Mouse (Mus musculus): ENCODE data around the gene Cyld. TPM values are rescaled to one million over a fixed set of nuclear protein-coding genes. Genes with fewer than 3 reads are reported as not detected.

Cyld gene
- polyA plus RNA-seq, 1 experiment from 2014 or later: 5.8 TPM

DNA sequence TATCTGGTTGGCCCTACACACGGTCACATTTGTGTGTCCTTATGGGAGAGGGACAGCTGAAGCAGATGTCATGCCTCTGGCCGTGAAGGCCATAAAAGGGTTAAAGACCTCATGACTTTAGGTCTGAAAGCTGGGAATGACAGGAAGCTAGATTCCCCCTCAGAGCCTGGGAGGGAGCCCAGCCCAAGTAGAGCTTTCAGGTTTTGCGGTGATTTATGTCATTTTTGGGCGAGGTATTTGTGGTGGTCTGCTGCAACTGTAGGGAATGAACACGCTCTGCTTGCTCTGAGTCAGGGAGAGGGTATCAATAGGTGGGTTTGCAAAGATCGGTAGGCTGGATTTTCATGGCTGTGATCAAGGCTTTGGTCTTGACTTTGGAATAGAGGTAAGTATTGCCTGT lies 6.9 kb upstream of the Cyld start:
- 64% methylated on average over 6 of the region's 6 CpGs for WGBS (ENCODE audit: insufficient replicate concordance)
- Histone ChIP-seq H3K27ac (no peak overlapping the region), H3K4me1 (replicated peaks) (peaks cover 5% of the 10 kb centered on the region; the same call in 1 of the 2 replicates), H3K36me3 (no peaks in the 10 kb centered on the region), H3K27me3 (no peaks in the 10 kb centered on the region), H3K4me3 (replicated peaks) (no peak overlapping the region), H3K9me3 (replicated peaks) (no peaks in the 10 kb centered on the region), H3K4me2 (no peak overlapping the region), H3K9ac (no peak overlapping the region)
- ATAC-seq (ENCODE audit: low read depth) (no peak), DNase-seq (no peak)

DNA sequence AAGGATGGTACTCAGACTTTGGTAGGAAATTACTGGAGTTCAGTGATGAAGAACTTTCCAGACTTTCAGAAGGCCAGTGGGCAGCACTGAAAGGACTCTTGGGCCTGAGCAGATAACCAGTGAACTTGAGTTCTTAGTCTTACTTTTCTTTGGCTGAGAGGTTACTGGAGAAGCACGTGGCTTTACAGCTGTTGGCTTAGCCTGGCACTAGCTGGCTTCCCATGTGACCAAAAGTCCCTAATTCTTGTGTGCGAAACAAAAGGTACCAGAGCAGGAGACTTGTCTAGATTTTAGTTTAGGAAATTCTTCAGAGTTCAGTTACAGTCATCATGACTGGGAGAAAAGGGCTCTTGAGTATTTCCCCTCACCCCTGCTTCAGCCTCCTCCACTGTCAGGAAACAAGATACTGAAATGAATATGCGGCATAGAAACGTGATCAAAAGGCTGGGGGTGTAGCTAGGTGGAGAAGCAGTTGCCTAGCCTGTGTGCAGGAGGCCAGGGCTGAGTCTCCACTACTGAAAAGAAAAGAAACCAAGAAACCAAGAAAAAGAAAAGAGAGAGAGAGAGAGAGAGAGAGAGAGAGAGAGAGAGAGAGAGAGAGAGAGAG lies 5.4 kb upstream of the Cyld start:
- H3K4me1 ChIP-seq (replicated peaks): peaks cover 19% of the 10 kb centered on the region
- no peak for ATAC-seq (ENCODE audit: low read depth)
- no peak for DNase-seq
- no peaks in the 10 kb centered on the region for H3K36me3 ChIP-seq
- no peaks in the 10 kb centered on the region for H3K9me3 ChIP-seq (replicated peaks)
- H3K4me3 ChIP-seq (replicated peaks): no peak overlapping the region
- H3K27ac ChIP-seq: no peak overlapping the region
- H3K4me2 ChIP-seq: no peak overlapping the region
- WGBS (ENCODE audit: insufficient replicate concordance): 33% methylated on average over 4 of the region's 4 CpGs
- no peaks in the 10 kb centered on the region for H3K27me3 ChIP-seq
- no peak overlapping the region for H3K9ac ChIP-seq

DNA sequence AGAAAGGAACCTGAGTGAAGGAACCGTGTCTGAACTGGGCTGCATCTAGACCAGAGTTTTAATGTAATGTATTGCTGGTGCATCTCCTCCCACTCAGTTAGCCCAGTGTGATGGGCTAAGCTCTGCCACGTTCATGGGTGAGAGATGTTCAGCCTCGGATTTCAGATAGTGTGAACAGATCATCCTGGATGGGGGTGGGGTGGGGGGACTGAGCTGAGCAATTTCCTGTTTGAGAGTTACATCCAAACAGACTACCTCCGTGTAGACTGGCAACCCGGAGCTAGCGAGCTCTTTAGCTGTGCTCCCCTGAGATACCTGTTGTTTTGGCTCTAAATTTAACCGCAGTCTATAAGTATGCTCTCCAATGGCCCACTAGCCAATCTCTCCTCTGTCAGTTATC lies 4.9 kb upstream of the Cyld start:
- Histone ChIP-seq H3K4me1 (replicated peaks) (peaks cover 19% of the 10 kb centered on the region), H3K4me2 (no peak overlapping the region), H3K9ac (no peak overlapping the region), H3K27me3 (no peaks in the 10 kb centered on the region), H3K9me3 (replicated peaks) (no peaks in the 10 kb centered on the region), H3K27ac (no peak overlapping the region), H3K4me3 (replicated peaks) (no peak overlapping the region), H3K36me3 (no peaks in the 10 kb centered on the region)
- DNase-seq: no peak
- WGBS (ENCODE audit: insufficient replicate concordance): 25% methylated on average over 7 of the region's 7 CpGs
- no peak for ATAC-seq (ENCODE audit: low read depth)

DNA sequence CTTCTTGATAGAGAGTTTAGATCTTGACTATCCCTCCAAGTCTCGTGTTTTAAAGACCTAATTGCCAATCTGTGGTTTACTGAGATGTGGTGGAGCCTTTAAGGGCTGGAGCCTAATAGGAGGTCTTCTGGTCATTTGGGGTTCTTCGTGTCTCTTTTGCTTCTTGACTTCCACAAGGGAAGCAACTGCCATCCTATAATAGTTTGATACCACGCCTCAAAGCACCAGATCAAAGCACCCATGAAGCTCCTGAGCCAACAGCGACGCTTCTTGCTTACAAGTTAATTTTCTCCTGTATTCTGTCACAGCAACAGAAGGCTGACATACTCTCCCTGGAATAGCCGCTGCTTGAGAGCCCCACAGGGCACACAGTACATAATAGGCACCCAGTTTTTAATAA lies 4.0 kb upstream of the Cyld start:
- Histone ChIP-seq H3K9ac (no peak overlapping the region), H3K4me2 (no peak overlapping the region), H3K36me3 (no peaks in the 10 kb centered on the region), H3K27ac (no peak overlapping the region), H3K27me3 (no peaks in the 10 kb centered on the region), H3K4me3 (replicated peaks) (no peak overlapping the region), H3K4me1 (replicated peaks) (peaks cover 22% of the 10 kb centered on the region), H3K9me3 (replicated peaks) (no peaks in the 10 kb centered on the region)
- 58% methylated on average over 6 of the region's 6 CpGs for WGBS (ENCODE audit: insufficient replicate concordance)
- ATAC-seq (ENCODE audit: low read depth) (no peak), DNase-seq (no peak)

DNA sequence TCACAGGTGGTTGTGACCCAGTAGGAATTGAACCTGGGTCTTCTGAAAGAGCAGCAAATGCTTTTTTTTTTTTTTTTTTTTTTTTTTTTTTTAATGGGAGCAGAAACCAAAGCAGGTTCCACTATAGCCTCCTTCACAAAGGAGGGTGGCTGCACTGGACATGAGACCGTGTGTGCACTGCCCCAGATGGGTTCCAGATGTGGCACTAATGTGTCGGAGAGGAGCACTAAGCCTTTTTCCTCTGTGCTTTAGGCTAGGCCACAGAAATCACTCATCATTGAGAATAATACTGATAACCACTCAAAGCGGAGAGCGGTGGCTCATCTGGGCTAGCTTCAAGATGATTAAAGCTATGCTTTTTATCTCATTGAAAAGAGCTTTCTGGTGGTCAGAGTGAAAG lies 3.5 kb upstream of the Cyld start:
- no peak overlapping the region for H3K4me3 ChIP-seq (replicated peaks)
- WGBS (ENCODE audit: insufficient replicate concordance): 64% methylated on average over 4 of the region's 4 CpGs
- no peak overlapping the region for H3K9ac ChIP-seq
- no peak overlapping the region for H3K4me2 ChIP-seq
- ATAC-seq (ENCODE audit: low read depth) (no peak), DNase-seq (no peak)
- no peaks in the 10 kb centered on the region for H3K9me3 ChIP-seq (replicated peaks)
- H3K27ac ChIP-seq: no peak overlapping the region
- H3K27me3 ChIP-seq: no peaks in the 10 kb centered on the region
- H3K4me1 ChIP-seq (replicated peaks): peaks cover 25% of the 10 kb centered on the region
- no peaks in the 10 kb centered on the region for H3K36me3 ChIP-seq

DNA sequence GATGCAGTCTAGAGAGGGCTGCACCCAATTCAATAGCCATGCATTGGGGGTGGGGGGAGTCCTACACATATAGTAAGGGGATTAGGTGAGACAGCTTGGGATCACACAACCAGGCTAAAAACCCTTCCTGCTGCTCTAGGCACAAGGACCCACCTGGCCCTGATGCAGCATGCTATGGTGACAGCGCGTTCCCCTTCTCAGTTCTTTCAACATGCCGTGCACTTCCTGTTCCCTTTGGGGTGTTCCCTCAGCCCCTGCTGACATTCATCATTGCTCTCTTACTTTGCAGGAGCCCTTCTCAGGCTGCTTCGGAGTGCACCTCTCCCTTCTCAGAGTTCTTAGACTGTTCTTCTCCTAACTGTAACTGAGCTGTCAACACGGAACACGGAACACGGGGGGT lies 2.5 kb upstream of the Cyld start:
- Histone ChIP-seq H3K36me3 (no peaks in the 10 kb centered on the region), H3K9me3 (replicated peaks) (no peaks in the 10 kb centered on the region), H3K4me2 (no peak overlapping the region), H3K9ac (no peak overlapping the region), H3K4me1 (replicated peaks) (peaks cover 25% of the 10 kb centered on the region), H3K27me3 (no peaks in the 10 kb centered on the region), H3K4me3 (replicated peaks) (no peak overlapping the region), H3K27ac (no peak overlapping the region)
- ATAC-seq (ENCODE audit: low read depth) (no peak), DNase-seq (no peak)
- 49% methylated on average over 7 of the region's 7 CpGs for WGBS (ENCODE audit: insufficient replicate concordance)

DNA sequence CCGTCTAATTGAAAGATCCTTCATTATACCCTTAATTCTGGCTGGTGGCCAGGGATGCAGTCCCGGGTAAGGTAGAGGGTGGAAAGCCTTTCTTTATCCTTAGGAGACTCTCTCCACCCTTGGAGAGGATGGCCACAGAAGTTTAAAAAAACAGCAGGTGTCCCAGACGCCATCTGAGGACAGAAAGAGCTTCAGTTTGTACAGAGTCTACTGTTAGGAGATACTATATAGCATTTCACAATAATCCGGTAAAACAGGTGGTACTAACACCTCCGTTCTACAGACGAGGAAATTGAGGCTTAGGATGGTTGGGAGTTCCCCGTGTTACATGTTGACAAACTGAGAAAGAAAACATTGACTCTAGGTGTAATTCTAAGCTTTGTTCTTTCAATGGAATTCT lies 600 bp upstream of the Cyld start:
- Histone ChIP-seq H3K27me3 (no peaks in the 10 kb centered on the region), H3K9me3 (replicated peaks) (no peaks in the 10 kb centered on the region), H3K4me3 (replicated peaks) (peak overlapping the region; percentile 85), H3K4me2 (peak overlapping the region; percentile 90), H3K4me1 (replicated peaks) (peaks cover 25% of the 10 kb centered on the region), H3K9ac (peak overlapping the region; percentile 46; the same call in 1 of the 2 replicates), H3K27ac (no peak overlapping the region), H3K36me3 (no peaks in the 10 kb centered on the region)
- WGBS (ENCODE audit: insufficient replicate concordance): 22% methylated on average over 7 of the region's 7 CpGs
- ATAC-seq (ENCODE audit: low read depth) (no peak), DNase-seq (no peak)

DNA sequence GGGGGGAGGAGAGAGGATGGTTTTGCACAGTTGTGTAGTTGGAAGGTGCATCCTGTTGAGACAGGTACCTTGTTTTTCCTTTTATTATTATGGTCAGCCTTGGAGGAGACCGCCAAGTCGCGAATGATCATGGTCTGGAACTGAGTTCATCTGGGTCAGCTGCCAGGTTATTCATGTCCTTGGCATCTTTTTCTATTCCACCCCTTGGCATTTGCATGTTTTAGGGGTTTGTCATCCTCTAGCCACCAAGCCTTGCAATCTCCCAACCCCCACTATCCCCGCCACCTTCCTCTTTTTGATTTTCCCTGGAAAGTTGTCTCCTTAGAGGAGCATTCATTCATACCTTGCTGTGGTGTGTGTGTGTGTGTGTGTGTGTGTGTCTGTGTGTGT lies 809 bp downstream of the Cyld start:
- Histone ChIP-seq H3K27me3 (no peaks in the 10 kb centered on the region), H3K9me3 (replicated peaks) (no peaks in the 10 kb centered on the region), H3K27ac (peak overlapping the region; percentile 76; the same call in 1 of the 2 replicates), H3K4me2 (peak overlapping the region; percentile 90), H3K36me3 (no peaks in the 10 kb centered on the region), H3K4me3 (replicated peaks) (peak overlapping the region; percentile 85), H3K4me1 (replicated peaks) (peaks cover 25% of the 10 kb centered on the region), H3K9ac (peak overlapping the region; percentile 83)
- WGBS (ENCODE audit: insufficient replicate concordance): 13% methylated on average over 4 of the region's 4 CpGs
- ATAC-seq (ENCODE audit: low read depth) (no peak), DNase-seq (no peak)

DNA sequence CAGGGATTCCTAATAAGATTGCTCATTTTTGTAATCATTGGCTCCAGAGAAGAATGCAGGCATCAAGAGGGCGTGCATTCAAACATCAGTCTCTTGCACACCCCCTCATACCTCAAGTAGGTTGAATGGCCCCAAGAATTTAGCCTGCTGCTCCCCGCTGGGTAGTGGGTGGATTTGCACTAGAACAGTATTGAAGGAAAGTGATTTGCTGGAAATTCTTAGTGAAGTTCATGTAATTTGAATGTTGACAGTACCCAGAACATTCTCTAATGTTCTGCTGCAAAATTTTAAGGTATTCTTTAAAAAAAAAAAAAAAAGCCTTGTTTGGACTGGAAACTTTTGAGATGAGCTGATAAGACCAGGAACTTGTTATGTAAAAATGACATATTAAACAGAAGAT lies 1.2 kb downstream of the Cyld start:
- no peak for DNase-seq
- H3K4me3 ChIP-seq (replicated peaks): peak overlapping the region; percentile 85
- 48% methylated on average over 2 of the region's 2 CpGs for WGBS (ENCODE audit: insufficient replicate concordance)
- no peaks in the 10 kb centered on the region for H3K36me3 ChIP-seq
- H3K9me3 ChIP-seq (replicated peaks): no peaks in the 10 kb centered on the region
- H3K4me2 ChIP-seq: peak overlapping the region; percentile 90
- no peaks in the 10 kb centered on the region for H3K27me3 ChIP-seq
- H3K27ac ChIP-seq: no peak overlapping the region
- peak overlapping the region; percentile 83 for H3K9ac ChIP-seq
- H3K4me1 ChIP-seq (replicated peaks): peaks cover 25% of the 10 kb centered on the region
- no peak for ATAC-seq (ENCODE audit: low read depth)

DNA sequence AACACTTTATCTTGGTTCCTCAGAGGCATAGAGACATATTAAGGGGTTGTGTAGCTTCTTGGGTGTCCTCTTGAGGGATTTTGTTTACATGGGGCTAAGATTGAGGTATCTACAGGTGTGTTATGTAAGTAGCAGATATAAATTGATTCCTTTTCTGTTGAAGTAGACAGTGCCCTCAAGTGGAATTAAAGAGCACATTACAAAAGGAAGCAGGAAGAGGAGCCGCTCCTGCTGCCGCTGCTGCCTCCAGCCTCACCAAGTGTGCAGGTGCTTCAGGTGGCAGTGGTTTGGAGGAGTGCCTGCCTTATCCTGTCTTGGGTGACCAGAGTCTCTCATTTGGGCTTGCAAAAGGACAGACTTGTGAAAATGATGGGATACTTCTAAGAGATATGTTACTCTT lies 4.8 kb downstream of the Cyld start:
- Histone ChIP-seq H3K9me3 (replicated peaks) (no peaks in the 10 kb centered on the region), H3K4me1 (replicated peaks) (peaks cover 6% of the 10 kb centered on the region), H3K4me2 (no peak overlapping the region), H3K4me3 (replicated peaks) (no peak overlapping the region), H3K36me3 (no peaks in the 10 kb centered on the region), H3K27me3 (no peaks in the 10 kb centered on the region), H3K9ac (no peak overlapping the region), H3K27ac (no peak overlapping the region)
- WGBS (ENCODE audit: insufficient replicate concordance): 35% methylated on average over 2 of the region's 2 CpGs
- ATAC-seq (ENCODE audit: low read depth) (no peak), DNase-seq (no peak)

DNA sequence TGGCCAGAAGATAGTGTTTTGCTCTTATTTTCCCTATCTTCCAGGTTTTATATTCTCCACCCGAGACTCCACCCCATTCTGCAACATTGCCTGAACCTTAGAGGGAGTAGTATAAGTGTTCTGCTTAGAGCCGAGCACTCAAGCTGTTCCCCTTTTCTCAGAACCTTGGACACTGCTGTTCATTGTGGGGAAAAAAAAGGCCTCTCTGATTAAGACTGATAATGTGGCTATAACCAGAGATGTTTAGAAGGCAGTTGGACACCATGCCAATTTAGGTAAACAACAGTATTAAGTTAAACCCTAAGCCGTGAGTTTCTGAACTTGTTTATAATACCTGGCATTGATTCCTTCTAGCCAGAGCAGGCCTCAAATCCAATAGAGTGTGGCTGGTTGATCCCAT lies 6.0 kb downstream of the Cyld start:
- no peaks in the 10 kb centered on the region for H3K9me3 ChIP-seq (replicated peaks)
- no peak for ATAC-seq (ENCODE audit: low read depth)
- peaks cover 3% of the 10 kb centered on the region for H3K4me1 ChIP-seq (replicated peaks)
- H3K4me3 ChIP-seq (replicated peaks): no peak overlapping the region
- 67% methylated on average over 3 of the region's 3 CpGs for WGBS (ENCODE audit: insufficient replicate concordance)
- no peaks in the 10 kb centered on the region for H3K36me3 ChIP-seq
- DNase-seq: no peak
- H3K27me3 ChIP-seq: no peaks in the 10 kb centered on the region
- no peak overlapping the region for H3K9ac ChIP-seq
- H3K27ac ChIP-seq: no peak overlapping the region
- no peak overlapping the region for H3K4me2 ChIP-seq

DNA sequence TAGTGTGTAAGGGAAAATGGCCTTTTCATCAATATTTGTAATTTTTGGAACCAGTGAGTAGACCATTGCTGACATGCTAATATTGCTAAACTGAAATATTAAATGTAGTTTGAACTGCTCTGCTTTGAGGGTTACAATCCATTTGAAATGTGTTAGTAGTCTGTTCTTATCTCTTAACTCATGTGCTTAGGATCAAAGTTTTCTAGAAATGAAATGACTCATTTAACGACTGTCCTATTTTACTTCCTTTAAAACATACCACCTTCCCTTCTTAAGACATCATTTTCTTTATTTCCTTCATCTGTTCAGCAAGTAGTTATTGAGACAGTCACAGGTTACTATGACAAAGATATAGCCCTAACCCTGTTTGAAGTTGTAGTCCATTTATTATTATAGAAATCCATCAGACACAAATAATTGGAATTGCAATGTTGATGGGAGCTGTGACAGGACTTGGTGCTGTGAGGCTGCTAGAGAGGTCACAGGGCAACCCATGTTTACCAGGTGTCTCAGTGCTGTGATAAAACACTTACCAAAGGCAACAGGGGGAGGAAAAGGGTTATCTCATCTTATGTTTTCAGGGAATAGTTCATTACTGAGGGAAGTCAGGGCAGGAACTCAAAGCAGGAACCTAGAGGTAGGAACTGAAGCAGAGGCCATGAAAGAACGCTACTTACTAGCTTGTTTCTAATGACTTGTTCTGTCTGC lies 26.6 kb downstream of the Cyld start:
- WGBS (ENCODE audit: insufficient replicate concordance): 76% methylated on average over 2 of the region's 2 CpGs
- ATAC-seq (ENCODE audit: low read depth): no peak
- no peak overlapping the region for H3K27ac ChIP-seq

More for the DNA sequence above, 26.6 kb downstream of the Cyld start:
- Histone ChIP-seq H3K9ac (no peak overlapping the region), H3K9me3 (replicated peaks) (no peaks in the 10 kb centered on the region), H3K27me3 (no peaks in the 10 kb centered on the region), H3K4me3 (replicated peaks) (no peak overlapping the region), H3K36me3 (peaks cover 6% of the 10 kb centered on the region; the same call in 1 of the 2 replicates), H3K4me1 (replicated peaks) (no peaks in the 10 kb centered on the region), H3K4me2 (no peak overlapping the region)
- DNase-seq: no peak

All from liver, embryonic 13.5 days (tissue).